Mouse (Mus musculus) CD4-positive, CD25-positive, alpha-beta regulatory T cell, adult 4 months (primary cell): ENCODE results near the gene Snap29. TPM values are rescaled to one million over a fixed set of nuclear protein-coding genes. Genes with fewer than 3 reads are reported as not detected.

Experiments used
- ATAC-seq: one replicate; pipeline ENCODE4 v1.8.0; 2017
- polyA plus RNA-seq, 2 experiments: library from polyadenylated mRNA; unstranded; fragments of 100-300 nt; shearing (Covaris generic); gene quantifications; one replicate each; pipeline ENCODE4 v1.2.1; 2017

Gene Snap29
- polyA plus RNA-seq, 2 experiments from 2014 or later, result 10.5 to 22.1 TPM

- ATAC-seq, result no peak
Observed at GRCm38 (mm10) chr16:17474761-17475160, 69.0 kb downstream of the Snap29 start.

GRCm38 (mm10) chr16:17475326-17475725 lies 69.5 kb downstream of the Snap29 start:
- ATAC-seq, result no peak

GRCm38 (mm10) chr16:17478331-17478943 lies 72.7 kb downstream of the Snap29 start:
- no peak for ATAC-seq

Other genes starting within 250 kb of the Snap29 start
- 100 to 1,000 TPM; 246 to 283 TPM for gene Ube2l3, start 203.3 kb upstream of the Snap29 start, polyA plus RNA-seq
- gene Rimbp3, start 197.4 kb upstream of the Snap29 start, polyA plus RNA-seq, result not detected
- gene Hic2, start 172.4 kb upstream of the Snap29 start, polyA plus RNA-seq, result 1 to 10 TPM in 1 of 2 experiments, under 1 TPM in 1; 0.89 to 2.1 TPM
- 10 to 100 TPM; 31.0 to 41.3 TPM for gene Tmem191c, start 129.9 kb upstream of the Snap29 start, polyA plus RNA-seq
- under 1 TPM; 0.82 TPM for gene Serpind1, start 74.6 kb upstream of the Snap29 start, polyA plus RNA-seq
- gene Pi4ka, start 328 bp downstream of the Snap29 start, polyA plus RNA-seq, result 10 to 100 TPM; 56.9 to 57.5 TPM
- 10 to 100 TPM; 20.2 to 24.2 TPM for gene Crkl, start 46.0 kb downstream of the Snap29 start, polyA plus RNA-seq
- gene Aifm3, start 83.6 kb downstream of the Snap29 start, polyA plus RNA-seq, result under 1 TPM in 1 of 2 experiments, not detected in 1; 0.27 TPM
- gene Lztr1, start 102.7 kb downstream of the Snap29 start, polyA plus RNA-seq, result 10 to 100 TPM; 53.9 to 68.8 TPM
- gene Thap7, start 125.2 kb downstream of the Snap29 start, polyA plus RNA-seq, result 10 to 100 TPM; 66.1 to 98.7 TPM
- gene Lrrc74b, start 155.3 kb downstream of the Snap29 start, polyA plus RNA-seq, result not detected
- gene P2rx6, start 155.9 kb downstream of the Snap29 start, polyA plus RNA-seq, result not detected
- gene Slc7a4, start 177.2 kb downstream of the Snap29 start, polyA plus RNA-seq, result 1 to 10 TPM; 2.3 to 4.3 TPM
- gene Smpd4, start 213.4 kb downstream of the Snap29 start, polyA plus RNA-seq, result 10 to 100 TPM; 13.3 to 34.7 TPM
- 1 to 10 TPM in 1 of 2 experiments, under 1 TPM in 1; 0.52 to 1.2 TPM for gene Ccdc74a, start 240.5 kb downstream of the Snap29 start, polyA plus RNA-seq